Mouse (Mus musculus): Measurements from ENCODE around the gene Klhl22.

GRCm38 (mm10) chr16:17761074-17761473, 1.7 kb downstream of the Klhl22 start:
- TF ChIP-seq ELF1 (IDR thresholded peaks at IDR 0.05; ENCODE audit: low read depth, low read length) = no peak
- TF ChIP-seq POLR2A (IDR thresholded peaks at IDR 0.05; ENCODE audit: low read depth, low read length) = no peak
- TF ChIP-seq EP300 (IDR thresholded peaks at IDR 0.05; ENCODE audit: low read length) = no peak

Measured in CH12.LX (cell line).